Comparison of ENCODE assay signal across 11 mouse cellular contexts in the genomic region with DNA sequence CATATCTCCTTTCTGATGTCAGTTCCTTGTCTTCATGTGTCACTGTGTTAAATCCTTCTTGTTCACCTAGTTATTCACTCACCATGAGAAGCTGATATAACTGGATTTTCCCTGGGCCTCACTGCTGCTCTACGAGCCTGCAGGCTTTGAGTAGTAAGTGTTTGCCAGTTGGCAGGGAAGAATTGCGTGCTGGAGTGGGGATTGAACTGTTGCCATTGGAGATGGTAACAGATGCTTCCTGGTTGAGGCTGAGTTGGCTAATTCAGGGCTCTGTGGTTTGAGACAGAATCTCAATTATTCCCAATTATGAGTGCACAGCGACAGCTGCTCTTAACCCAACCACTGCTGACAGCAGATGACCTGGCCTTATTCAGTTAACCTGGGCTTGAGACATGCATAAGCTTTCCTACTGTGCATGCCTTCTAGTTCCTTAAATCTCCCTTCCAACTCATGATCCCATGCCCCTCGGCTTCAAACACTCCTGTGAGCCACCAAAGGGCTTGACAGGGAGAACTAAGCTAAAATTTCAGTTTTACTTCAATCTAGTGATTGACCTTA.
DNase-seq lines count a peak whose midpoint lies in the region; ATAC-seq and TF ChIP-seq lines count a peak whose summit lies in the region.
"Had no signal": no experiment of that assay in that cellular context is flagged by ENCODE, and none has a peak within 500 bp of the region (broad histone marks: within the 10 kb centered on the region; RNA-seq: fewer than 3 reads in every experiment).

No protein-coding gene starts in this region.

- no peaks in the 10 kb centered on the region for H3K36me3 ChIP-seq in lung, embryonic 14.5 days (ENCODE audit: insufficient read depth)
- H3K36me3 ChIP-seq in heart, embryonic 12.5 days: no peaks in the 10 kb centered on the region

- no peak for TF ChIP-seq CTCF in lung, embryonic 14.5 days (IDR thresholded peaks at IDR 0.05; ENCODE audit: low read depth)

- H3K27me3 ChIP-seq in lung, embryonic 14.5 days (ENCODE audit: insufficient read depth, low read length): no peaks in the 10 kb centered on the region
- H3K27me3 ChIP-seq in heart, embryonic 12.5 days (replicated peaks): no peaks in the 10 kb centered on the region

- no peak overlapping the region for H3K9ac ChIP-seq in lung, embryonic 14.5 days
- H3K9ac ChIP-seq in heart, embryonic 12.5 days: no peak overlapping the region
- H3K9ac ChIP-seq: liver, postnatal 0 days had no signal

- ATAC-seq in lung, embryonic 14.5 days (ENCODE audit: insufficient read depth): no peak
- no peak for ATAC-seq in heart, embryonic 12.5 days (ENCODE audit: insufficient number of reproducible peaks, low FRiP score)
- ATAC-seq: liver, postnatal 0 days had no signal

- H3K4me3 ChIP-seq in lung, embryonic 14.5 days (ENCODE audit: low read depth, low read length): no peak overlapping the region
- no peak overlapping the region for H3K4me3 ChIP-seq in heart, embryonic 12.5 days
- H3K4me3 ChIP-seq: left cerebral cortex, adult 2 months had no signal

- DNase-seq in lung, embryonic 14.5 days: peak; percentile 8
- DNase-seq in lung, postnatal 10 days: no peak
- DNase-seq in cerebellum, adult 18-20 months: peak; percentile 31 to 44
- DNase-seq in layer of hippocampus, adult 11-12 months (ENCODE audit: low spot score): peak; percentile 68
- peak; percentile 55 to 65 for DNase-seq in right cerebral cortex, postnatal 10 days (ENCODE audit: low spot score in 2 of 2)
- DNase-seq in adrenal gland, adult (ENCODE audit: inconsistent age in 2 of 2, low spot score in 1 of 2): no peak
- DNase-seq in spleen, adult 12 weeks (ENCODE audit: low spot score): no peak
- DNase-seq: liver, postnatal 0 days; thymus, postnatal 25 days had no signal

- no peaks in the 10 kb centered on the region for H3K4me1 ChIP-seq in lung, embryonic 14.5 days (ENCODE audit: insufficient read depth)
- no peaks in the 10 kb centered on the region for H3K4me1 ChIP-seq in heart, embryonic 12.5 days (replicated peaks)

- no peaks in the 10 kb centered on the region for H3K9me3 ChIP-seq in lung, embryonic 14.5 days (ENCODE audit: low read depth, low read length)
- no peaks in the 10 kb centered on the region for H3K9me3 ChIP-seq in heart, embryonic 12.5 days (replicated peaks)

- 65% methylated on average over 4 of the region's 4 CpGs for WGBS in lung, embryonic 14.5 days
- 76% methylated on average over 4 of the region's 4 CpGs for WGBS in heart, embryonic 12.5 days

- H3K27ac ChIP-seq in lung, embryonic 14.5 days (ENCODE audit: low read depth): no peak overlapping the region
- H3K27ac ChIP-seq in heart, embryonic 12.5 days (ENCODE audit: poor library complexity, severe bottlenecking): no peak overlapping the region
- H3K27ac ChIP-seq: left cerebral cortex, adult 2 months had no signal

- no peak overlapping the region for H3K4me2 ChIP-seq in lung, embryonic 14.5 days
- no peak overlapping the region for H3K4me2 ChIP-seq in heart, embryonic 12.5 days

Comparison
In these comparisons a context has a peak if more than half of its experiments do, and no peak if none do; other contexts are left out.
1. DNase-seq: peak in lung, embryonic 14.5 days (single experiment), cerebellum, adult 18-20 months (2 of 2), layer of hippocampus, adult 11-12 months (single experiment) and right cerebral cortex, postnatal 10 days (2 of 2); none in lung, postnatal 10 days (single experiment), adrenal gland, adult (0 of 2) and spleen, adult 12 weeks (single experiment).